Mouse (Mus musculus) erythroblast, adult 5-6 weeks (primary cell): Measurements from ENCODE around the gene Nrp2. TPM values are rescaled to one million over a fixed set of nuclear protein-coding genes. Genes with fewer than 3 reads are reported as not detected.

Source experiments
- ATAC-seq: replicated peaks from 2 replicates; pipeline ENCODE4 v1.8.0; 2016; ENCODE audit warnings: moderate number of reproducible peaks, mild to moderate bottlenecking, moderate TSS enrichment, inconsistent platforms; ENCODE audit not compliant: poor library complexity, low FRiP score, severe bottlenecking
- total RNA-seq, 2 experiments: library from RNA; stranded (forward) in 1 of 2; stranded (reverse) in 1 of 2; fragments of 150-400 nt in 1 of 2; fragments of 200-764, 138-1000 nt in 1 of 2; gene quantifications; 2 replicates each; pipeline versions ENCODE4 v1.2.3 to v1.2.4; 2015 to 2017; ENCODE audit warnings: low replicate concordance in 2 of 2

Gene Nrp2
- total RNA-seq (2015; ENCODE audit: low replicate concordance) (0.42 and 0.96 TPM in 2 replicates), total RNA-seq (2017; ENCODE audit: low replicate concordance) (0.43 and 0.56 TPM in 2 replicates)

DNA sequence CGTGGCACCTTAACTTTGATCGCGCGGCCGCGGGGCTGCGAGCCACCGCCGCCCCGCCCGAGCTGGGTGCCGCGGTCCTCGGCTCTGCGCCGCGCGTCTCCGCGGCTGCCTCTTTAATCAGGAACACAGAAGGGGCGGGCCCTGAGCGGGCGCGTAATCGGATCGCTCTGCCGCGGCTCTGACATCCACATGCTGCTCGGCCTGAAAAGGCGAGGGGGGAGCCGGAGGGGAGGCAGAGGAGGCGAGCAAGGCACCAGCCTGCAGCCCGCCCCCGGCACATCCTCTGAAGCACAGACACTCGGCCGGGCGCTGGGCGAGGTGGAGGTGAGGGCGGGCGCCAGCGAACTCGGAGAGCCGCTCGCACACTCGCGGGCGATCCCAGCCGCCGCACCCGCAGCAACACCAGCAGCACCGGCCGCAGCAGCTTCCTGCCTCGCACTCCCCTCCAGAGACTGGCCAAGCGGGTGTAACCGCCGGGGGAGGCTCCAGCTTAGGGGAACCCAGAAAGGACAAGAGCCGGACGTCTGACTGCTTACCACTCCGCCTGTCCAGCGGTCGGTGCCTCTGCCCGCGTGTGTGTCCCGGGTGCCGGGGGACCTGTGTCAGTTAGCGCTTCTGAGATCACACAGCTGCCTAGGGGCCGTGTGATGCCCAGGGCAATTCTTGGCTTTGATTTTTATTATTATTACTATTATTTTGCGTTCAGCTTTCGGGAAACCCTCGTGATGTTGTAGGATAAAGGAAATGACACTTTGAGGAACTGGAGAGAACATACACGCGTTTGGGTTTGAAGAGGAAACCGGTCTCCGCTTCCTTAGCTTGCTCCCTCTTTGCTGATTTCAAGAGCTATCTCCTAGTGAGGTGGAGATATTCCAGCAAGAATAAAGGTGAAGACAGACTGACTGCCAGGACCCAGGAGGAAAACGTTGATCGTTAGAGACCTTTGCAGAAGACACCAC, at the start of gene Nrp2:
TSS of gene Nrp2 (plus strand) at position 128 of the 959 bp plus-strand sequence.
- no peak for ATAC-seq

DNA sequence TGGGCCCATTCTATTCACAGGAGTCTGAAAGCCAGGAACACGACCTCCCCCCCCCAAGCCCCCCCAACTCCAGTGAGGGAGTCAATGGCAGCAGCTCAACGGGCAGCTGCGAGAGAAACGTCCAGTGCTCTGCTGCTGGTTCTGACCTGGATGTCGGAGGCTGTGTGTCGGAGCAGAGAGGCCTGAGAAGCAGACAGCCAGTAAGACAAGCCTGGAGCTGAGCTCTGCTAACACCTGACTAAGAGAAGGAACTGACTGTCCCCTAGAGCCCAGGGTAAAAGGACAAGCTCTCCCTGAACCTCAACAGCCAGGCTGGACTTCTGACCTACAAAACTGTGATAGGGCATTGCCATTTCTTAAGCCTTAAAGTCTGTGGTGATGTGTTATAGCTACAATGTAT, 48.6 kb upstream of the Nrp2 start:
- ATAC-seq: no peak

DNA sequence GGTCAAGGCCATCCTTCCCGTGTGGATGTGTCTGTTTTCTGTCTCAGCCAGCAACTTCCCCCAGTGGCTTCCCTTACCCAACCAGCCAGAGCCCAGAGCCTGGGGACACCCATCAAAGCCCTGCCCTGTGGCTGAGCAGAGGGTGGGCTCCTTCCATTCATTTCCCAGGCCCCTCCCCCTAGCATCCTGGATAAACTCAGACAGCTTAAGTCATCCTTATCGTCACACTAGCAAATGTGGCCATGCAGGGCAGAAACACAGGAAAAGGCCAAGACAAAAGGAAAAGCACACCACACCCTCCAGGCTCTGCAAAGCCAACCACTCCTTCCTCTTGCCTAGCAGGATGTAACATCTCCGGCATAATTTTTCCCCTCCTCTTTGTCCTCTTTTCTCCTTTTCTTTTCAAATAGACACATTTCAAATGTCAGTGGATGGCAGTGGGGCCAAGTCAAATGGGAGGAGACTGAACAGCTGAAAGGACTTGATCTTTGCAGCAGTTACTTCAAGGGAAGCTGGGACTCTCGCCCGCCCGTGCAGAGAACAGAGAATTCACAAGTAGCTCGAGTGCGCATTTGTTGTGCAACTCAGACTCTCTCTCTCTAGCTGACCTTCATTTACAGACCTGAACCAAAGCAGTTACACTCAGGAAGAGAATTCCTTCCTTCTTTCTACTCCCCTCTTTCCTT, 38.0 kb upstream of the Nrp2 start:
- ATAC-seq: no peak

DNA sequence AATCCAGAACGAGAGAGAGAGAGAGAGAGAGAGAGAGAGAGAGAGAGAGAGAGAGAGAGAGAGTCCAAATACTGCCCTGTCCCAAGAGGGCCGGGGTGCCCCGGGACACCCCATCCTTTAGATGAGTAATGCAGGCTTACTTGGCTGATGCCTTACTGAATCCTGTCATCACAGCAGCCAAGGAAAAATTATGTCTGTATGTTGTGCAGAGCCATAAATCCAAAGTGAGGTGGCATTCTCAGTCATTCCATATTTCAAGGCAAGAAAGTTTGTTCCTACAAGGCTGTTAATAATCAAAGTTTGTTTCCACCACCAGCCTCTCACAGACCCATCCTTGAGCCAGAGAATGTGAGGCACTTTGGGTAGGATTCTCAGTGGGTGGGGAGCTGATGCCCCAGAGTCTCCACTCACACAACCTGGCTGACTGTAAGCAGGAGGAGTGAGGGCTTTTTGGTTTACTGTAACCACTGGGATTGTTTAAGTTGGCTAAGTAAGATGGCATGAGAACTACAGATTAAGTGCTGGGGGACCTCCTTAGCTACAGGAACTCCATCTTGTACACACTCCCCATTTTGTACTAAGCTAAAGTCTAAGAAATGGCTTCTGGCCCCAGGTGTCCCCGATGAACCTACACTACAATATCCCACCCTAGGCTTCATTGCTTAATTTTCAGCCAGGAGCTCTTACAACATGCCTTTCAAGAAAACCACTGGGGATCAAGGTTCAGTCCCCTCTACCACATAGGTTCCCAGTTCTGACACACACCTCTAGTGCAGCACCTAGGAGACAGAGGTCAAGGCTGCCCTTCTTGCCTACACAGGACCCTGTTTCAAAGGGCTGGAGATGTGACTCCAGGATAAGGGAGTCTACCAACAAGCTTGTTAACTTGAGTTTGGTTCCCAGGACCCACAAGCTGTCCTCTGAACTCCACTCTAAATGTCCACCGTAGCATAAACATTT, 37.0 kb upstream of the Nrp2 start:
- no peak for ATAC-seq

DNA sequence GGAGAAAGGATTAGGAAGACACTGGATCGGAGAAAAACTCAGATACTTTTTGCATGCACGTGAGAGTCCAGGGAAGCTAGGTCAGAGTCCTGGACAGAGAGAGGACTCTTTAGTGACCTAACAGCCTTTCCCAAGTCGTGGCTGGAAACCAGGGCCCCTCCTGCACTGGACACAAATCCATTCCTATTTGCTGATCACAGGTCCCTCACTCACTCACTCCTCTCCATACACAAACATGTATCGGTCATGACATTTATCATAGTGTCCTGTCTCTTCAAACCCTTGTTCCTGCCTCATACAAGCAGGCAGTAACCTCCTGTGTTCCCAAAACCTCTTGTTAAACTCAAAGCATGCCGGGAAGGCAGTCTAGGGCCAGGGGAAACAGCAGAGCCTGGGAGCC, 36.3 kb upstream of the Nrp2 start:
- no peak for ATAC-seq

DNA sequence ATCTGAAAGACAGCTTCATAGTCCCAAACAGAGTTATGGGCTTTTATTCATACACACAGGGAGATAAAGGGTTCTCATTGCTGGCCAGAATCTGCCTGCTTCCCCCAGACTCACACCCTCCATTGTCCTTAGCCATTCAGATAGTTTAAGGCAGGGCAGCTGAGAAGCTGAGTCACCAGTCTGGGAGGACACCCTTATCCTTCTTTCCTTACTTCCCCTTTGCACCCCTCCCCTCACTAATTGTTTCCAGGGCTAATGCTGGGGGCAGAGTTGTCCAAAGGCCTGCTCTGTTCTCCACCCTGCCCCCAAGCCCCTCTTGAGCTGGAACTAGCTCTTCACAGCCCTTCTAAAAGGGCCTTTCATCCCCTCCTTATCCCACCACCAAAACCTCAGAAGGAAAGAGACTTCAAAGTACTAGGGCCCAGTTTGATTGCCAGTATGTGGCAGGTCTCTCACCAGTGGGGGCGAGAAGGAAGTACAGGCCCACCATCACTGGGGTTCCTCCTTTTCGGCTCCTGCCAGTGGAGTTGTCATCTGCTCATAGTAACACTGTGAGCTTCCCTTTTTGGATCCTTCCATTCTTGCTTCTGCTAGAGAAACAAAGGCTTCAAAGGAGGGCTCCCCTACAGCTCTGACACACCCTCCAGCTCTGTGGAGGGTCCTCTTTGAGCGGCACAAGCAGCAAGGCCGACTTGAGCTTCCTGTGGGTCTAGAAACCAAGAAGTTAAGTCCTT, 24.3 kb upstream of the Nrp2 start:
- ATAC-seq: no peak

DNA sequence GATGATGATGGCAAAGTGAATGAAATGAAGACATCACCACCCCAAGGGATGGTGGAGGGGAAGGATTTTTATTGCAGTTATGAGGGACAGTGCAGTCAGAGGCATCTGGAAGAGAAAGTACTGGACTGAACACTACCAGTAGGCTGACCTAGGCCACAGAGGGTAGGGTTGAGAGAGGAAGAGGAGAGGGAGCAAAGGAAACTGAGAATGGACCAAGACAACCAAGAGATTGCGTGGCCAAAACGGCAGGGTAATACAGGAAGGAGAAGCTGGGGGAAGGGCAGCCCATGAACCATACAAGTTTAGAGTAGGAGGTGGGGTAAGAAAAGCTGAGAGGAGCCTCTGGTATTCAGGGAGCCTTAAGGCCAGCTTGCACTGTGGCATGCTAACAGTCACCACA, 23.6 kb upstream of the Nrp2 start:
- no peak for ATAC-seq

DNA sequence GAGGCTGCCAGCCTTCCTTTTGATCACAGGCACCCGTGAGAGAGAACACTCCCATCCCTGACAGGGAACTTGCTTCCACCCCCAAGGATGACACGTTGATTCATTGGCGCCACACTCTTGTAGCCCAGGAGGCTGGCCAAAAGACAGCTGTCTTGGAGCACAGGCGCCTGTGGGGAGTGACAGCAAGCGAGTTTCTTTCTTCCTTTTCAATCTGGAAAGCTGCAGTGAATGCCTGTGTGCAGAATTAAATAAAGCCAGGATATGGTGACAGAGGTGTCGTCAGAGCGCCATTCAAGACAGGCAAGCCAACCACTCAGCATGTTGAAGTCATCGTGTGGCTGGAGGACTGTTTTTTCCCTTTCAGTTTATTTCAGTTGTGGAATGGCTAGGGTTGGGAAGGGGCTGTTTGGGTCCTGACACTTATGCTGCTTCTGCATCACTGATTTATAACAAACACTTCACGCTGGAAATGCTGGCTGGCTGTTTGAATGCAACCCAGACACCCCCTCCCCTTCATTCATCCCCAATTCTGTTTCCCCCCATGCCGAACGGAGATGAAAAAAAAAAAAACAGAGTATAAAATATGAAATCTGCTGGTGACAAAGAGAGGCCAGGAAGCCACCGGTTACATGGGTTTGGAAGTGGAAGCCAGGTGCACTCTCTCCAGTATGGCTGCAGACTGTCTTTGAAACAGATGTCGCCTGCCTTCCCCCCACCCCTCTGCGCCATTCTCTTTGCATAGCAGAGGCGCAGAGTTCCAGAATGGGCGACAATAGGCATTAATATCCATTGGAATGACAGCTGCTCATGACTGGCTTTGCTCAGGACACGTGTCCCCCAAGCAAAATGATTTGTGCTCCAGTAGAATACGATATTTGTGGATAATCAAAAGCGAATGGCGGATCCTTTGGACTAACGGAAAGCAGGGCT, 20.4 kb upstream of the Nrp2 start:
- no peak for ATAC-seq

DNA sequence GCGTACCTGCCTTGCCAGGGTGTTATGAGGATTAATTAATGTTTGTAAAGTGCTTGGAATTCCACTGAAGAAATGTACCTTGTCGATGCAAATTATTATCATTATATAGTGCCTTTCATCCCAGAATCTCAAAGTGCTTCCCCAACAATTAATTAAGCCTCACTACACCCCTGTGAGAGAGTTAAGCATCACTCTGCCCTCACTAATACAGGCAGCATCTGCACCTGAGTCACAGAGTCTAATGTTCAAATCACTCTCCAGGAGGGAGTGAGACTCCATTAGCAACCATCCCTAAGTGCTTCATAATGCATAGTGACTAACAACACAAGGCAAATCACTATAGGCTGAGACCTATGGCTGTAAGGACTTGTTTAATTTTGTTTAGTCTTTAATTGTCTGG, 19.6 kb upstream of the Nrp2 start:
- ATAC-seq: no peak

DNA sequence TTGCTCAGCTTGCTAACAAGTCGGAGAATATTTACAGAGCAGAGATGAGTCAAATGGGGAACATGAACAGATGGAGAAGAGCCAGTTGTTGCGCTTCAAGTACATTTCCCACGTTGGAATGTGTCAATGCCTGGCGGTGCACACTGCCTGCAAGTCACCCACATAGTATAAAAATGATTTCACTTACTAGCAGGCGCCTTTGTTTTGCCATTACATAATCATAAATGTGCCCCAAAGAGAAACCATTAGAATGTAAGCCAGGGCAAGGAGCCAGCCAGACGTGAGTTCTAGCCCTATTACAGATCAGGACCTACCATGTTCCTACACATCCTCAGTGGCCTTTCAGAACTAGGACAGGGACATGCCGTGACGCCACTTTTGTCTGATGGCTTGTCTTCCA, 15.6 kb upstream of the Nrp2 start:
- ATAC-seq: no peak

DNA sequence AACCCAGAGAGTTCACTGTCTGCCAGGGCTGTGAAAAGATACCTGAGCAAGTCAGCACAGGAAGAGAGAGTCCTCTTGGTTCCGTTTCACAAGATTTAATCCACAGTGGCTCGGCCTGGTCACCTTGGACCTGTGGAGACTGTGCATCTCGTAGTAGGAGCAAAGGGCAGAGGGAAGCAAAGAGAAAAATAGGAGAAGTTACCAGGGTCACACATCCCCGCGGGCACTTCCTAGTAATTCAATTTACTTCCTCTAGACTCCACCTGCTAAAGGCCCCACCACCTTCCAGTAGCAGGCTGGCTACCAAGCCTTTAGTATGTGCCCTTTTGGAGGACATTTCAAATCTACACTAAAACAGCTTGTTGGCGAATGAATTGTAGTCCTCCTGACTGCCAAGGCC, 11.9 kb upstream of the Nrp2 start:
- no peak for ATAC-seq

DNA sequence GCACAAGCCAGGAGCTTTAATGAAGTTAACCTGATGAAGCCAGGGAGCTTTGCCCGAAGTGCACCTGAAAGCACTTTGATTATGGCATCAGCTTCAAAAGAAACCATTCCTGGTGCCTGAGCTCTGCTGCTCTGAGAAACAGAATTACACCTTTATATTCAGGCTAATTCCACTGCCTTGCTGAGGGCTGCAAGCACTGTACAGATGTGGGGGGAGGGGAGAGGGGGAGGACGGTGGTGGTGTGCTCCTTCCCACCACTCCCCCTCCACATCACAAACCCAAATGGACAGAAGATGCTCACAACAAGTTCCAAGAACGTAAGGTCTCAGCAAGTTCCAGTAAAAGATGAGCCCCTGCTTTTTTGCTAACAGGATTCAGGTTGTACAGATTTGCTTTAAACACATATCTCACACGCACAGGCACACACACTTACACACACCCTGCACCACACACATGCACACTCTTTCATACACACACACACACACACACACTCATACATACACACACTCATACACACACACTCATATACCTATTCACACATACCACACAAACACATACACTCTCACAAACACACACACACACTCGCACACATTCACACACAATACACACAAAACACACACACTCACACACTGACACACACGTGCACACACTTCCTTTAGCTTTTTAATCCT, 6.6 kb upstream of the Nrp2 start:
- ATAC-seq: no peak

DNA sequence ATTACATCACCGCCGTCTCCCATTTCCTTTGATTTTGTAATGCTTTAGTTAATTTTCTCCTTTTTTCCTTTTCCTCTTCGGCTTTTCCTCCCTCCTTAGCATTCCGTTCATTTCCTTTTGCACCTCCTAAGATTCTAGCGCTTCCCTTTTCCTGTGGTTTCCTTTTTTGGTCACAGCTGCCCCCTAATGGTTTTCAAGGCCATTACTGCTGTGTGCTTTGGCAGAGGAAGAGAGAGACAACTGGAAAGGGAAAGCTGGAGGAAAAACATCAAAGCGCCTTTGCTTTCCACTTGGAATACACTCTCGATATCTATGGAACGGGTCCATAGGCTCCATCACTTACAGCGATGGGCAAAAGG, 6.1 kb upstream of the Nrp2 start:
- ATAC-seq: no peak

DNA sequence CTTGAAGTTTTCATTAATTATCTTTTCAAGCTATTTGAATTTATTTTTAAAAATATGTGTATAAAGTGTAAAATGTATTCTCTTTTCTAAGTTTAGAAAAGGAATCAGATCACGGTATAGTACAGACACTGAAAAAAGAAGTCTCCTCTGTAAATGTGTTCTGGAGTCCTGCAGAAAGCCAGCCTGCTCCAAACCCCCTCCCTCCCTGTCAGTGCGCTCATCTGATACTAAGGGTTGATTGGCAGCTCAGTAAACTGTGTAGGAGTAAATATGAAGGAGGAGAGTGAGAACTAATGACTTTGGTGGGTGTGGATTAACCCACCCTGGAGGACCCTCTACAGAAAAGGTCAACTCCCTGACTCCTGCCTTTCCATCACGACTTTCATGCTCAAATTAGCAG, 5.7 kb upstream of the Nrp2 start:
- ATAC-seq: no peak

DNA sequence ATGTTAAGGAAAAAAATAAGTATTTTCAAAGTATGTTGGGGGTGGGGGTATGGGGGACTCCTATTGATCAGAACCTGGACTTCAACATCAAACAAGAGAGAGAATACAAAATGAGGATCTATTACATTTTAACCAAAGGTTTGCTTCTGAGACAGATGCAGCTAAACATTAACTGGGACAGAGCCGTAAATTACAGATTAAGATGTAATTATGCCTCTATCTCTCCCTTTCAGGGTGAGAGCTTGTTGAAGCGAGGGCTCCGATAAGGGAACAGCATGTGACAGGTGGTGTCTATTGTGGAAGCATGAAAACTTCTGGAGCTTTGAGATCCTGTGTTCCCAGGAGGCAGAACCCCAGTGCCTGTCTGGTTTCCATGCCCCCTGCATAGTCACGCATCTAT, 3.3 kb upstream of the Nrp2 start:
- no peak for ATAC-seq

DNA sequence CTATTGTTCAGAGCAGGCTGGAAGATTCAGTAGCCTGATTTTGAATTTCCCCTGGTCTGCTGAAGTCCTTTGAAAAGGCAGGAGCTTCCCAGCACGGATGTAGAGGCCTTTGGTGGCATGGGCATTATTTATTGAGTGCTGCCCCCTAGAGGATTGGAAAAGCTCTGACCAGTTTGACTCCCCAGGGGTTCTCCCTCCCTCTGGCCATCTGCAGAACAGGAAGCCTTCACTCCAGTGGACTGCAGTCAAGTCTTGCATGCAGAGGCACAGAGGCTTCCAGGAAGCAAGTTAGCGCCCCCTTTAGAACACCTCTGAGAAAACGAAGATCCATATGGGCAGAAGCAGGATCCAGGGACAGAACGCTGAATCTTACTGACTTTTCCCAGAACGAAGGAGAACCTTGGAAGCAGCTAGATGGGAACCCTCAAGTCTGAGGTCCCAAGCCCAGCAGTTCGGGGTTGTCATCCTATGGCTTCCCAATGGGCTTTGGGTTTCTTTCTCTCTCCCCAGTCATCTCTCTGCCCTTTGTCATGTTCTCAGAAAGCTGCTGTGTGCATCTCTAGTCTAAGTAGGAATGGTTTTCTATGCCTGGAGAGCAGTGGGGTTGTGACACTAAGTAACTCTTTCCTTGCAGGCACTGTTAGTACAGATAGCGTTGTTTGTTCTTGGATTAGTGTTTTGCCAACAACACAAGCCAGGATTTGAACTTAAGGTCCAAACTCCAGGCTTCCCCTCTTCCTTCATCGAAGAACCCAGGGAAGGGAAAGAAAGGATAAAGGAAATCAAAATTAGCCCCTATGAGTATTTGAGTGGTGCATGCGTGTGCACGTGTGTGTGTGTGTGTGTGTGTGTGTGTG, 1.8 kb upstream of the Nrp2 start:
- ATAC-seq: no peak

DNA sequence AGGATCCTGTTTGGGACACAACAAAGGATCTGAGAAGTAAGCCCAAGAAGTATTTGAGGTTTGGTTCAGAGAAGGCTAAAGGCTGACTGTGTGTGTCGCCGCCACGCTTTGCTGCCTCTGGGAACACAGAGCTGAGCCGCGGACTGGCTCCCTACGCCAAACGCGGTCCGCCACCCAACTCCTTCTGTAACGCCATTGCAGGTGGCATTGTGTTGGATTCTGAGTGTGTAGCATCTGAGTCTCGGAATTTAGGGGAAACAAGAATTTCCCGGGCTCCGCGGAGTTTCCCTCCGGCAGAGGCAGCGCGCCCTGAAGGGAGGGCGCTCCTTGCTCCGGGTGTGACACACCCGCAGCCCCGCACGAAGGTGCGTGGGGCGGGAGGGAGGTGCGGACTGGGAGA, 342 bp upstream of the Nrp2 start:
- no peak for ATAC-seq
